In genomic region chr16:33195686-33196313, GRCm38 (mm10) we compare ENCODE assay signal across 9 mouse cellular contexts. TPM values are rescaled to one million over a fixed set of nuclear protein-coding genes. Genes with fewer than 3 reads are reported as not detected.
DNase-seq lines count a peak whose midpoint lies in the region; ATAC-seq and TF ChIP-seq lines count a peak whose summit lies in the region.
"Had no signal": no experiment of that assay in that cellular context is flagged by ENCODE, and none has a peak within 500 bp of the region (broad histone marks: within the 10 kb centered on the region; RNA-seq: fewer than 3 reads in every experiment).

No protein-coding gene starts in this region.

- H3K27me3 ChIP-seq in kidney, adult 2 months (replicated peaks; ENCODE audit: control insufficient read depth, insufficient read depth, low read length), result no peaks in the 10 kb centered on the region
- H3K27me3 ChIP-seq in kidney, embryonic 15.5 days, result no peaks in the 10 kb centered on the region
- no peaks in the 10 kb centered on the region for H3K27me3 ChIP-seq in liver, postnatal 0 days (ENCODE audit: insufficient read depth, low read length)
- H3K27me3 ChIP-seq in neural tube, embryonic 15.5 days (replicated peaks), result no peaks in the 10 kb centered on the region

- TF ChIP-seq CTCF in kidney, adult 2 months (conservative IDR thresholded peaks at IDR 0.05; ENCODE audit: insufficient read depth, insufficient read length, low read depth, low read length), result peak; percentile 60
- peak; percentile 63 for TF ChIP-seq CTCF in liver, postnatal 0 days (IDR thresholded peaks at IDR 0.05; ENCODE audit: low read depth)

- no peaks in the 10 kb centered on the region for H3K36me3 ChIP-seq in kidney, adult 2 months (ENCODE audit: control insufficient read depth, insufficient read depth, low read length)
- H3K36me3 ChIP-seq in kidney, embryonic 15.5 days, result peaks cover 32% of the 10 kb centered on the region
- H3K36me3 ChIP-seq in liver, postnatal 0 days (replicated peaks; ENCODE audit: insufficient read depth, low read length), result peaks cover 21% of the 10 kb centered on the region
- H3K36me3 ChIP-seq in neural tube, embryonic 15.5 days, result peaks cover 18% of the 10 kb centered on the region

- peaks cover 25% of the 10 kb centered on the region for H3K4me1 ChIP-seq in kidney, adult 2 months (ENCODE audit: control insufficient read depth, insufficient read depth, low read length)
- 0 out of 2 replicates have a peak, but pooled peaks cover 2% of the 10 kb centered on the region for H3K4me1 ChIP-seq in kidney, embryonic 15.5 days
- H3K4me1 ChIP-seq in liver, postnatal 0 days (ENCODE audit: insufficient read depth), result peaks cover 11% of the 10 kb centered on the region
- peaks cover 10% of the 10 kb centered on the region; the same call in 1 of the 2 replicates for H3K4me1 ChIP-seq in neural tube, embryonic 15.5 days

- TF ChIP-seq POLR2A in kidney, adult 2 months (IDR thresholded peaks at IDR 0.05; ENCODE audit: low read depth, low read length), result no peak

- no peak for TF ChIP-seq EP300 in liver, postnatal 0 days (IDR thresholded peaks at IDR 0.05; ENCODE audit: low read depth)

- H3K4me3 ChIP-seq in kidney, adult 2 months (ENCODE audit: insufficient read depth, low read depth, low read length), result no peak overlapping the region
- no peak overlapping the region for H3K4me3 ChIP-seq in kidney, embryonic 15.5 days (replicated peaks)
- H3K4me3 ChIP-seq in liver, postnatal 0 days (ENCODE audit: low read depth, low read length), result no peak overlapping the region
- H3K4me3 ChIP-seq in neural tube, embryonic 15.5 days (replicated peaks), result no peak overlapping the region

- H3K9ac ChIP-seq in kidney, embryonic 15.5 days, result no peak overlapping the region
- H3K9ac ChIP-seq in liver, postnatal 0 days (replicated peaks), result no peak overlapping the region
- H3K9ac ChIP-seq in neural tube, embryonic 15.5 days (replicated peaks), result no peak overlapping the region

- DNase-seq in kidney, adult 2 months, result peak; percentile 63
- peak; percentile 66 for DNase-seq in CD4-positive, CD25-positive, alpha-beta regulatory T cell, adult 2 months (ENCODE audit: low read depth, low spot score)
- peak; percentile 29 for DNase-seq in T-cell, adult 2 months (ENCODE audit: low spot score)
- no peak for DNase-seq in liver, postnatal 0 days
- DNase-seq in right cerebral cortex, postnatal 10 days (ENCODE audit: low spot score in 2 of 2), result no peak
- no peak for DNase-seq in right cerebral cortex, postnatal 36 days (ENCODE audit: low spot score in 2 of 2)
- DNase-seq: right cerebral cortex, postnatal 14 days had no signal

- H3K4me2 ChIP-seq in kidney, embryonic 15.5 days, result no peak overlapping the region
- no peak overlapping the region for H3K4me2 ChIP-seq in liver, postnatal 0 days (ENCODE audit: low read depth, low read length)
- H3K4me2 ChIP-seq in neural tube, embryonic 15.5 days, result no peak overlapping the region

- no peak overlapping the region for H3K27ac ChIP-seq in kidney, adult 2 months (ENCODE audit: insufficient read depth, low read depth, low read length)
- no peak overlapping the region for H3K27ac ChIP-seq in kidney, embryonic 15.5 days
- no peak overlapping the region for H3K27ac ChIP-seq in liver, postnatal 0 days (ENCODE audit: low read depth)
- no peak overlapping the region for H3K27ac ChIP-seq in neural tube, embryonic 15.5 days (replicated peaks)

- 12% methylated on average over 3 of the region's 5 CpGs for WGBS in kidney, adult 2 months
- WGBS in kidney, embryonic 15.5 days, result 57% methylated on average over 4 of the region's 5 CpGs
- 37% methylated on average over 3 of the region's 5 CpGs for WGBS in liver, postnatal 0 days (ENCODE audit: insufficient replicate concordance)
- WGBS in neural tube, embryonic 15.5 days, result 60% methylated on average over 4 of the region's 5 CpGs

- H3K9me3 ChIP-seq in kidney, embryonic 15.5 days (replicated peaks), result no peaks in the 10 kb centered on the region
- no peaks in the 10 kb centered on the region for H3K9me3 ChIP-seq in liver, postnatal 0 days (ENCODE audit: low read length)
- H3K9me3 ChIP-seq in neural tube, embryonic 15.5 days (replicated peaks), result no peaks in the 10 kb centered on the region

- ATAC-seq in kidney, embryonic 15.5 days (replicated peaks; ENCODE audit: low FRiP score), result no peak
- ATAC-seq in liver, postnatal 0 days, result peak; percentile 59; the same call in 1 of the 2 replicates
- ATAC-seq in neural tube, embryonic 15.5 days (ENCODE audit: low FRiP score), result no peak

RNA-seq across cellular contexts. Expression of gene Osbpl11, which starts 10.9 kb away (rescaled TPM):
- 14.1 and 14.7 TPM in 2 replicates for polyA plus RNA-seq in kidney, adult 2 months (2012; rRNA removed)
- polyA plus RNA-seq in kidney, embryonic 15.5 days (2015; fragmentation: Nextera tagmentation; extraction: Ambion mirVana), result 17.2 and 18.9 TPM in 2 replicates
- polyA plus RNA-seq in liver, postnatal 0 days (2015; fragmentation: Nextera tagmentation; extraction: Ambion mirVana), result 6.2 and 6.3 TPM in 2 replicates
- 15.7 and 16.2 TPM in 2 replicates for polyA plus RNA-seq in neural tube, embryonic 15.5 days (2015; fragmentation: Nextera tagmentation; extraction: Ambion mirVana)

RNA-seq across cellular contexts. Expression of gene Snx4, which starts 55.4 kb away (rescaled TPM):
- polyA plus RNA-seq in kidney, adult 2 months (2012; rRNA removed), result 12.1 and 16.2 TPM in 2 replicates
- polyA plus RNA-seq in kidney, embryonic 15.5 days (2015; fragmentation: Nextera tagmentation; extraction: Ambion mirVana), result 82.0 and 82.8 TPM in 2 replicates
- polyA plus RNA-seq in liver, postnatal 0 days (2015; fragmentation: Nextera tagmentation; extraction: Ambion mirVana), result 27.5 and 27.8 TPM in 2 replicates
- 80.6 and 84.2 TPM in 2 replicates for polyA plus RNA-seq in neural tube, embryonic 15.5 days (2015; fragmentation: Nextera tagmentation; extraction: Ambion mirVana)

Comparison
In these comparisons a context has a peak if more than half of its experiments do, and no peak if none do; other contexts are left out.
1. DNase-seq: peak in kidney, adult 2 months (single experiment), CD4-positive, CD25-positive, alpha-beta regulatory T cell, adult 2 months (single experiment) and T-cell, adult 2 months (single experiment); none in liver, postnatal 0 days (single experiment), right cerebral cortex, postnatal 10 days (0 of 2) and right cerebral cortex, postnatal 36 days (0 of 2).